Mouse (Mus musculus) erythroid progenitor cell, adult 5-6 weeks (primary cell): ENCODE measurements around the gene Pkd2l1. TPM values are rescaled to one million over a fixed set of nuclear protein-coding genes. Genes with fewer than 3 reads are reported as not detected.
"Not testable (repeated sequence)": the region's sequence is repeated elsewhere in the genome, so short reads cannot be mapped to it uniquely, and the experiment has no call there.

Experiments used
- ATAC-seq: replicated peaks from 2 replicates; pipeline ENCODE4 v1.8.0; 2016; ENCODE audit warnings: moderate number of reproducible peaks, mild to moderate bottlenecking, moderate TSS enrichment, inconsistent platforms; ENCODE audit not compliant: poor library complexity, low FRiP score, severe bottlenecking
- total RNA-seq, 2 experiments: library from RNA; stranded (forward) in 1 of 2; stranded (reverse) in 1 of 2; fragments of 150-400 nt in 1 of 2; fragments of 186-747, 209-891 nt in 1 of 2; gene quantifications; 2 replicates each; pipeline versions ENCODE4 v1.2.3 to v1.2.4; 2015 to 2017; ENCODE audit warnings: low replicate concordance in 2 of 2

Pkd2l1 gene
- total RNA-seq, 2 experiments from 2014 or later, result not detected

DNA sequence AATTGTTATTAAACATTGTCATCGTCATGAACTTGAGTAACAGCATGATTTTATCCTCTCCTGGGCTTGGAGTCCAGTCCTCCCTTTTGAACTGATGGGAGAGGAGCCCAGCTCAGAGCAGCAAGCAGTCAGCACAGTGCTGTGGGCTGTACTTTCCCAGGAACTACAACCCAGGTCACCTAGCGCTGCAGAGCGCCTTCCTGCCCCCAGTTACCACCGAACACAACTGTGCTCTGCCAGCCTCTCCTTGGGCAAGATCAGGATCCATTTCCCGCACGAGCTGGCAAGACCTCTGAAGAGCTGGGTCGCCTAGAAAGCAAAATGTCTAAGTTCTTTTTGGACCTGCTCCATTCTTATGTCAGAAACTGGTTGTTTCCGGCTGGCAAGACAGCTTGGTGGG, 17.4 kb downstream of the Pkd2l1 start:
- no peak for ATAC-seq

- no peak for ATAC-seq
Observed at GRCm38 (mm10) chr19:44161515-44161914, 30.7 kb downstream of the Pkd2l1 start.

GRCm38 (mm10) chr19:44159386-44159785, 32.9 kb downstream of the Pkd2l1 start:
- ATAC-seq, result no peak

DNA sequence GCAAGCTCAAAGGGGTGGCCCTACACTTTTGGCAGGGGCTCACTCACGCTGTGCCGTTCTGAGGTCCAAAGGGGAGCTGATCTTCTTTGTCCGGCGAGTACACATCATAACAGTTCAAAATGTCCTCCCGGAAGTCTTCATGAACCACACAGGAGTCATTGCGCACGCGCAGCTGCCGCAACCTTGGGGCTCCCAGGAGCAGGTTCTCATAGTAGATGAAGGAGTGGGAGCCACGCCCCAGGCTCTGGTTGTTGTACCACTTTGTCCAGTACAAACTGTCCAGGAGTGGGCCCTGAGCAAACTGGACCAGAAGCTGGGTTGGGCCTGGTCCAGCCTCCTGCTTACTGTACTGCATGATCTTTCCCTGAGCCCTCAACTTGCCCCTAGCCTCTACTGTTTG, 35.2 kb downstream of the Pkd2l1 start:
- ATAC-seq, result no peak

GRCm38 (mm10) chr19:44153781-44154180, 38.5 kb downstream of the Pkd2l1 start:
- no peak for ATAC-seq

DNA sequence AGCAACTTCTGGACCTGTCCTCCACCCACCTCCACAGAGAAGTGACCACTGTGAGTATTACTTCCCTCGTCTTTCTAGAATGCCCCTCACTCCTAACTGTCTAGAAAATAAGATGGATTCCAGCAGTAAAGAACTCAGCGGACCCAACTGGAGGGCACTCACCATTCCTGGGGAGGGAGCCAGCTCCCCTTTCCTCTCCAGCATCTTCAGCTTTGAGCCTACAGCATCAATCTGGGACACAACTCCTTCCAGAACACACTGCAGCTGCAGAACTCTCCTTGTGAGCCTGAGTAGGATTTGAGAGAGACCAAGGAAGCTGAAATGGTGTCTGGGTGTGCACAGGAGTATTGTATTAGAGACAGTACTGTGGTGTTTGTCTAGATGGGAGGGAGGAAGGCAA, 43.3 kb downstream of the Pkd2l1 start:
- ATAC-seq, result no peak

- ATAC-seq, result no peak
Observed at GRCm38 (mm10) chr19:44148345-44148744, 43.9 kb downstream of the Pkd2l1 start.

GRCm38 (mm10) chr19:44146951-44147350, 45.3 kb downstream of the Pkd2l1 start:
- ATAC-seq, result no peak

DNA sequence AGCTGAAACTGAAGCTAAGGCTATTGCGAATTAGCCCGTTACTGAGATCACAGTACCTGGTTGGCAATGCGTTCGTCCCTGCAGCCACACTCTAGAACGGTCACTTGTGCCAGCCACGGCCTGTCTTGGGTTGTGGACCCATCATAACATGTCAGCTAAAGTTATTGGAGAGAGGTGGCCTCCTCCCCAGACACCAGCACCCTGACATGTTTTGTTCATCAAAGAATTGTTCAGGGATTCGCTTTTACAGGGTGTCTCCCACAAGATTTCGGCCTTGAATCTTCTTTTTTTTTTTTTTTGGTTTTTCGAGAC, 45.7 kb downstream of the Pkd2l1 start:
- ATAC-seq, result peak; percentile 30

DNA sequence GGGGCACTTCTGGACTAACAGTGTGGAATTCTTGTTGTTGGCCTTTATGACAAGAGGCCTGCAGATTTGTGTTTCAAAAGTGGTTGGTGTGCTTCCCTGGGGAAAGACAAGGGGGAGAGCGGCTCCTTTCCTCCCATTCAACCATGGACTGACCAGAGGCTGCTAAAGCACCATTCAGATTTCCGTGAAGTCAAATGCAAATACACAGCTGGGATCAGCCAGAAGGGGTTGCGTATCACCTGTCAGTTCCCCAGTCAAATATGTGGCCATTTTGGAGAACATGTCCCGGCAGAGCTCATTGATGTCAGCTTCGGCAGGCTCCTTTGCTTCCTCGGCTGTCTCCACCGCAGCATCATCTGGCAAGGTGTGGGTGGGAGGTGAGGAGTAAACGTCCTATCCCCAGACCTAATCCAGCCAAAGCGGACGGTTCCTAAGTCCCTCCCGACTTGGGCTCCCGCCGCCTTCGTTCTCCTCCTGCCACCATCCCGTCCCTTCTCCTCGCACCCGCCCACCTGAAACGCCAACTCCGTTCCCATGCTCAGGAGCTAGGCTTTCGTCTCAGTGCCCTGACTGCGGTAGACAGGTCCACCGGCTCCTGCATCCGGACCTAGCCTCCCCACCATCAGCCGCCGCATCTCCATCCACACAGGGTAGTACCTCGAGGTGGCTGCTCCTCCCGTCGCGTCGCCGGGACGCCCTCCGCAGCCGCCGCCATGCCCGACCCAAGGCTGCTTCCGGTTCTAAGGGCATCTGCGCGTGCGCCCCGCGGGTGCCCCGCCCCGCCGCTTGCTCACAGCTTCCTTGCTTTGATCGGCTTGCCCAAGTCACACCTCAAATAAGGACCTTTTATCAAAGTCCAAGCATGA, 46.3 kb downstream of the Pkd2l1 start, which contains the start of gene Bloc1s2:
TSS of gene Bloc1s2 (minus strand) at position 745 of the 866 bp plus-strand sequence.
- peak; percentile 96 for ATAC-seq

DNA sequence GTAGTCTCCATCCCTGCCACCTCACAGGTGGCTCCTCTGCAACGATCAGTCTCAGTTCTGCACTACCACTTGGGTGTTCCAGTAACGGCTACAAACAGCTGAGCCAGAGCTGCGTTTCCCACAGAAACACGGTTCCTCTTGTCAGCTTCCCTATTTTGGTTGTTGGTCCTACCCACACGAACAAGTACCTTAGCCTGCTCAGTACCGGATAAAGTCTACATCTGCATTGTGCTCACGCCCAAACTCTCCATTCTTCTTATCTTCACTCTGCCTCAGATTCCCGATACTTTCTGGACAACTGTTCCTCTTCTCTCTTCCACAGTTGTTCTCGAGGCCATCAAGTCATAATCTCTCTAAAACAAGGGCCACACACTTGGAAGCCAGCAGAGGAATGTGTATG, 47.9 kb downstream of the Pkd2l1 start:
- no peak for ATAC-seq

DNA sequence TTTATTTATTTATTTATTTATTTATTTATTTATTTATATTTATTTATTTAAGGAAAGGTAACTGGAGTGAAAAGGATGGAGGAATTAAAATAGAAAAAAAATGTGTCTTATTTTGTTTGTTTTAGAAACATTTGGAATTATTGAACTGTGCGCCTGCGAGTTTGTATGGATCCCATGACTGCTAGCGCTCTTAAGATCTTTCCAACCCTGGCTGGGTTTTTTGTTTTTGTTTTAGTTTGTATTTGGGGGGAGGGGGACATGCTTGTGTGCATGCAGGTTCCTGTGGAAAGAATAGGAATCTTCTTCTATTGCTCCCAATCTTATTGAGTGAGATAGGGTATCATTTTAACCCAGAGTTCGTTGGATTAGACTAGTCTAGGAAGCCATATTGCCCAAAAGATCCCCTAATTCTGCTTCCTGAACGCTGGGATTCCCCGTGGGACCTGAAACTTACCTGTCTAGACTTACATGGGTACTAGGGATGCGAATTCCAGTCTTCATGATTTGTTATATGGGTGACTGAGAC, 56.2 kb downstream of the Pkd2l1 start:
- no peak for ATAC-seq

- peak; percentile 92 for ATAC-seq
Observed at GRCm38 (mm10) chr19:44135072-44135959, 56.9 kb downstream of the Pkd2l1 start, which contains the start of gene Cwf19l1. Gene Cwf19l1, minus strand, starts transcription at chr19:44135876.

- no peak for ATAC-seq
Observed at GRCm38 (mm10) chr19:44132917-44133316, 59.3 kb downstream of the Pkd2l1 start.

DNA sequence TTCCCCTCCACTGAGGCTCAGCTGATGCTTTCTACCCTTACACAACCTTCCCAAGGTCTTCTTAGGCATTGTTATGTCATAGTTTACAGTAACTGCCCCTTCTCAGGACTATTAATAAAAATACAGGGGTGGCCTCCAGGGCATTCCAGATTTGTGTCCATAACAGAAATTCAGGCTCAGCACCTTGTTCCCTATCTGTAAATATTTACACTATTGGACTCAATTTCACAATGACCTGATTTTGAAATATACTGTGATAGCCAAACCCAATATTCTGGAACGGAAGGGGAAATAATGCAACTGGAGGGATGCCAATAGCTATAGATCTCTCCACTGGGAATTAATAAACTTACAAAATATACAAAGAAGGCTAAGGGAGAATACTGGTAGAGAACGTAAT, 63.7 kb downstream of the Pkd2l1 start:
- no peak for ATAC-seq

DNA sequence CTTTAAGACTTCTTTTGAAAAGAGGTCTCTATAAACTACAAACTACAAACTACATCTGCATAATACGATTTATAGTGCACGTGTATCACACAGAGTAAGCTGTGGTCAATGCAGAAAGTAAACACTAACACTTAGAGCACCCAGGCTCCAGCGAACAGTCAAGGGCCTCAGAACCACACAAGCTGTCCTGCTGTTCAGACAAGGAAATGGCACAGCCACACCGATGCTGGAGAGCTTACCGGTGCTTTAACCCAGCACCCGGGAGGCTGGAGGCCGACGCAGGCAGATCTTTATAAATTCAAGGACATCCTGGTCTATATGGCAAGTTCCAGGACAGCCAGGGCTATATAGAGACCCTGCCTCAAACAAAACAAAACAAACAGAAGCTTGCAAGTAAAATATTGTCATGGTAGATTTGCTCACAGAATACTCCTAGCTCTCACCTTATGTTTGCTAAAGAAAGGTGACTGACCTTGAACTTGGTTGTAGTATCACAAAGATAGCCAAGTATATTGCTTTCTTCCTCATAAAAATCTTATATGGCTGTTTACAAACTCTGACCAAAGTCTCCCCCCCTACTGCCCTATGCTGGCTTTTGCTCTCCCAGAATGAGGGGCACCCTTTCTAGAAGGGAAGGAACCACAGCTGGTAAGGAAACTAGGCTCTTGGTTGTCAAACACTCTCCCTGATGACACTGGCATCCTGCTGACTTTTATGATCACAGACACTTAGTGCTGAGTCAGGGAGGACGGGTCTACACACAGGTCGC, 64.3 kb downstream of the Pkd2l1 start:
- no peak for ATAC-seq

DNA sequence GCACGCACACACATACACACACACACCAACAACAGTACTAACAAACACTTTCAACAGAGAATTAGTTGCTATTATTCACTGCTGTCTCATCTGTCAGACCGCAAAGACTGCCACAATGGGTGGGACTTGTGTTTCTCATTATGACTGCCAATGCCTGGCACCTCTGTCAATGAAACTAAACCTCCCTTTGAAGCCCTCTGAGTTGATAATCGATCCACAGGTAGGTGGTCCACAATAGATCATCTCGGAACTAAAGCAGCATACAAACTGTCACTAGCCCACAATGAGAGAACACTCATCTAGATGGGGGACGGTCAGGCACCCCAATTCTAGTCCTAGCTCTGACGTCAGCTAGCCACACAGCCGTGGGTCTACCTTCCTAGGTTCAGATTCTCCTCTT, 71.1 kb downstream of the Pkd2l1 start:
- no peak for ATAC-seq

DNA sequence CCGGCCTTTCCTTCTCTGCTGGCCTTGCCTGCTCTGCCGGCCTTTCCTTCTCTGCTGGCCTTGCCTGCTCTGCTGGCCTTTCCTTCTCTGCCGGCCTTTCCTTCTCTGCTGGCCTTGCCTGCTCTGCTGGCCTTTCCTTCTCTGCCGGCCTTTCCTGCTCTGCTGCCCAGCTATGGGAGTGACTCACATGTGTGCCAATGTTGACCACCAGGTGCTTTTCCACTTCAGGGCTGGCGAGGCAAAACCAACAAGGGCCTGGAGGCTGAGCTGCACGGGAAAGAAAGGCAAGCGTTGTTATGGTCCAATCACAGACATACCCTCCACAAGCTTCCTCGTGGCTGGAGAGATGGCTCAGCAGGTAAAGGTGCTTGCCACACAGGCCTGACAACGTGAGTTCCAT, 71.6 kb downstream of the Pkd2l1 start:
- not testable (repeated sequence) for ATAC-seq

DNA sequence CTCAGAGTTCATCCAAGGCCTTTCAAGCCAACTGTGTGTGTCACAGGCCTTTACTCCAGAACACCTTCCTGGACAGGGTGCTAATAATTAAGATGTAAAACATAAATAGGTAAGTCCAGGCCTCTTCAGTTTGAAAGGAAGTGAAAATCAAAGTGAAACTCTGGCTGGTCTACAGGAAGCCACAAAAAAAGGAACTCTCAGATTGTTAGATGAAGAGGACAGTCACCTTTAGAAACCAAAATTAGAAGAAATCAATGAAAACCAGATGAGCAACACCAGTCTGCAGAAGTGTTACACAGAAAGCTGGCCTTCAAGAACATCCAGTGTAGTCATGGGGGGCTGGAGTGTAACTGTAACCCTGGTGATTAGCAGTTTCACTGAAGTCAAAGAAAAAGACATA, 74.4 kb downstream of the Pkd2l1 start:
- ATAC-seq, result no peak

GRCm38 (mm10) chr19:44111706-44112105, 80.5 kb downstream of the Pkd2l1 start:
- ATAC-seq, result no peak
